Mouse (Mus musculus): ENCODE measurements around the gene Fhl3.

Gene Fhl3

GRCm38 (mm10) chr4:124700248-124700971 lies at the start of gene Fhl3:
Gene Fhl3 (plus strand): TSS chr4:124700701.
- peak; percentile 89 for DNase-seq (ENCODE audit: low read depth, low spot score)

- peak; percentile 60 for DNase-seq (ENCODE audit: low read depth, low spot score)
Measured at GRCm38 (mm10) chr4:124652886-124653285, 47.6 kb upstream of the Fhl3 start.

GRCm38 (mm10) chr4:124656518-124656853 lies 44.0 kb upstream of the Fhl3 start, which contains the start of gene Pou3f1:
Gene Pou3f1 (plus strand): TSS chr4:124656807.
- no peak for DNase-seq (ENCODE audit: low read depth, low spot score)

- peak; percentile 90 for DNase-seq (ENCODE audit: low read depth, low spot score)
Measured at GRCm38 (mm10) chr4:124656854-124657650, 43.4 kb upstream of the Fhl3 start.

GRCm38 (mm10) chr4:124657781-124658180 lies 42.7 kb upstream of the Fhl3 start:
- DNase-seq (ENCODE audit: low read depth, low spot score), result no peak

- peak; percentile 55 for DNase-seq (ENCODE audit: low read depth, low spot score)
Measured at GRCm38 (mm10) chr4:124658412-124658851, 42.1 kb upstream of the Fhl3 start.

- DNase-seq (ENCODE audit: low read depth, low spot score), result no peak
Measured at GRCm38 (mm10) chr4:124659251-124660217, 41.0 kb upstream of the Fhl3 start.

- no peak for DNase-seq (ENCODE audit: low read depth, low spot score)
Measured at GRCm38 (mm10) chr4:124660603-124661002, 39.9 kb upstream of the Fhl3 start.

- peak; percentile 32 for DNase-seq (ENCODE audit: low read depth, low spot score)
Measured at GRCm38 (mm10) chr4:124663034-124663433, 37.5 kb upstream of the Fhl3 start.

- no peak for DNase-seq (ENCODE audit: low read depth, low spot score)
Measured at GRCm38 (mm10) chr4:124664185-124664584, 36.3 kb upstream of the Fhl3 start.

- no peak for DNase-seq (ENCODE audit: low read depth, low spot score)
Measured at GRCm38 (mm10) chr4:124664604-124665003, 35.9 kb upstream of the Fhl3 start.

GRCm38 (mm10) chr4:124667476-124668033 lies 32.9 kb upstream of the Fhl3 start:
- no peak for DNase-seq (ENCODE audit: low read depth, low spot score)

- peak; percentile 75 for DNase-seq (ENCODE audit: low read depth, low spot score)
Measured at GRCm38 (mm10) chr4:124668078-124668477, 32.4 kb upstream of the Fhl3 start.

- DNase-seq (ENCODE audit: low read depth, low spot score), result no peak
Measured at GRCm38 (mm10) chr4:124670232-124670631, 30.3 kb upstream of the Fhl3 start.

- DNase-seq (ENCODE audit: low read depth, low spot score), result no peak
Measured at GRCm38 (mm10) chr4:124671583-124671982, 28.9 kb upstream of the Fhl3 start.

- DNase-seq (ENCODE audit: low read depth, low spot score), result peak; percentile 45
Measured at GRCm38 (mm10) chr4:124672347-124673320, 27.9 kb upstream of the Fhl3 start.

GRCm38 (mm10) chr4:124674334-124675032 lies 26.0 kb upstream of the Fhl3 start:
- no peak for DNase-seq (ENCODE audit: low read depth, low spot score)

GRCm38 (mm10) chr4:124675037-124675436 lies 25.5 kb upstream of the Fhl3 start:
- peak; percentile 67 for DNase-seq (ENCODE audit: low read depth, low spot score)

- DNase-seq (ENCODE audit: low read depth, low spot score), result no peak
Measured at GRCm38 (mm10) chr4:124675958-124676357, 24.5 kb upstream of the Fhl3 start.

All from R1 (cell line).